Mouse (Mus musculus) cerebellum, adult 11-12 months (tissue): Measurements from ENCODE around the gene Otx2.

Experiments used
- DNase-seq: peaks from one replicate; pipeline ENCODE4 v3.0.0; 2022

Gene Otx2

GRCm38 (mm10) chr14:48673541-48673940 is at the start of gene Otx2:
Gene Otx2, minus strand, starts transcription at chr14:48673819.
- no peak for DNase-seq

GRCm38 (mm10) chr14:48722763-48723162 is 49.1 kb upstream of the Otx2 start:
- no peak for DNase-seq

DNA sequence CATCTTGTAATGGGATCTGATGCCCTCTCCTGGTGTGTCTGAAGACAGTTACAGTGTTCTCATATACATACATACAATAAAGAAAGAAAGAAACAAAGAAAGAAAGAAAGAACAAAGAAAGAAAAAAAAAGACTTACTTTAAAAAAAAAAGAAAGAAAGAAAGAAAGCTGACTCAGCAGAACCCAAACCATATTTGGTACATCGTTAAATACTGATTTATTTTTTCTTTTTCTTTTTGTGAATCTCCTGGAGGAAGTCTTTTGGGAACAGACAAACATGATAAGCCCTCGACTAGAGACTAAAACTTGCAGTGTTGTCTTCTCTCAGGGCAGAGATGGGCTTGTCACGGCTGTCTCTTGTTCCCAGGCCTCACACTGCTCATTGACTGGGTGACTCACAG is 45.7 kb upstream of the Otx2 start:
- DNase-seq = no peak

DNA sequence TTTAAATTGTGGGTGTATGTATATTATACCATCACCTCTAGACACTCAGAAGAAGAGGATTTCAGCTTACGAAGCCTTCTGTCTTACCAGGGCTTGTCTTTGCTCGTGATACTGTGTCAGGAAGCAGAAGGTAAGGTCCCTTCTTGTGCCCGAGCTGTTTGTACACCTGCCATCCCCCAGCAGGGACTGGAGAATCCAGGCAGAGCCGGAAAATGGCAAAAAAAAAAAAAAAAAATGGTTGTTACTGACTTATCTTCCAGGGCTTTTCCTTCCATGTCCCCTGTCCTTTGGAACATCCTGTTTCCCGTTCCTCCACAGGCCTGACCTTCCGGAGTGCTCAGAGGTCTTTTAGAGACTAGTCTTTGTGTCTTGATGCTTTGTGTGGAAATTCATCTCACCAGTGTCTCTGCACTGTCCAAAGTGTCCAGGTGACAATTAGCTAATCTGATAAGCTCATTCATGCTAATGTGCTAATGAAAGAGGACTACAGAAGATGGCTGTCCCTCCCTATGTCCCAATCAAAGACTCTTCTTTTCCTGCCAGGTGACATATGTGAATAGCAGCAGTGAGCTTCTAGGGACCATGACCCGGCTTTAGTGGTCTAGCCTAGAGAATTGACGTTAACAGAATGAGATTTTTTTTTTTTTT is 44.1 kb upstream of the Otx2 start:
- DNase-seq = peak; percentile 63

GRCm38 (mm10) chr14:48716456-48716855 is 42.8 kb upstream of the Otx2 start:
- no peak for DNase-seq

DNA sequence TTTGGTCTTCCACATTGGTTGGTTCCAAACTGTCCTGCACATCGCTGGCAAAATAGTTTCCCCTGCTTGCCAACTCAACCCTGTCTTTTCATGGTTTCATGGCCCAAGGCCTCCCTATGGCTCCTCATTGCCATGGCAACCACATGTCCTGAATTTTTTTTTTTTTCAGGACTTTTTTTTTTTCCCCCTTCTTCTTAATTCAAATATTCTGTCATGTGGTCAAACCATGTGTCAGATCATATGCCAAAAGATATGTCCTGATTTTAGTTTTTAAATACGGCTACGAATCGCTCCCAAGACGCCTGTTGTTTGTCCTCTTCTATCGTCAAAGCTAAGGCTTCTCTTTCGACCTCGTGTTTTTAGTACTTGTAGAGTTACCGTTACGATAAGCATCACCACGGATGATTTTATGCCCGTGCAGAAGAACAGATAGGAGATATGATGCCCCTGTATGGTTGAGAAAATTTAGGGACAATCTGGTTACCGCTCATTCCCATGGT is 37.3 kb upstream of the Otx2 start:
- DNase-seq = peak; percentile 54

DNA sequence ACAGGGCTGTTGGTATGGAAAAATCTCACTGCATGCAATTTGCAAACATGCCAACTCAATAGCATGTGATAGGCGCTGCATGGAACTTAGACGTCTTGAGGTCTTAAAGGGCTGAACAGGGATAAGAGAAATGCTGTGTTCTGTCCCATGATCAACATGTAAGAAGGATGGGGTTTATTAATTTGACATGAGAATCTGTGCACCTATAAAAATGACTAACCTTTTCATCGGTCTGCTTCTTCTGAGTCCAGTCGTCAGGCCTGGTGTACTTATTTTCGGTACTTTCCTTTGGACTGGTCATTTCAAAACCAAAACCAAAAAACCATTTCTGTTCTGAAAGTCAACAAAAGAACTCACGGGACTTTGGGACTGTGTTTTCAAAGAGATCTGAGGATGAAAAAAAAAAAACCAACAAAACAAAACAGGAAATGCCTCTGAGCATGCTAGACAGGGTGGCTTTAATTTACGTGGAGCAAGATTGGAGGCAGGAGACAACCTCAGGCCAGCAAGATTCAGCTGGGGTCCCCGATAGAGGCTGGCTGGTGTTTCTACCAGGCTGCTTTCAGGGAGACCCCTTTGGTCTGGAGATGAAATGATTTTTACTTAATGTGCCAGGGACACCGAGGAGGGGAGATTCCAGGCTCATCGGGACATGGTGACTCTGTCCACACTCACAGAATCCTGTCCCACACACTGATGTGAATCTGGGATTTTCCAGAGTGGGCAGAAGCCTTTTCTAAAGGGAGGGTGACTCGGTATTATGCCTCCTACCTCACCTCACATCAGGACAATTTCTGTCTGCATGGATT is 36.6 kb upstream of the Otx2 start:
- peak; percentile 18 for DNase-seq

DNA sequence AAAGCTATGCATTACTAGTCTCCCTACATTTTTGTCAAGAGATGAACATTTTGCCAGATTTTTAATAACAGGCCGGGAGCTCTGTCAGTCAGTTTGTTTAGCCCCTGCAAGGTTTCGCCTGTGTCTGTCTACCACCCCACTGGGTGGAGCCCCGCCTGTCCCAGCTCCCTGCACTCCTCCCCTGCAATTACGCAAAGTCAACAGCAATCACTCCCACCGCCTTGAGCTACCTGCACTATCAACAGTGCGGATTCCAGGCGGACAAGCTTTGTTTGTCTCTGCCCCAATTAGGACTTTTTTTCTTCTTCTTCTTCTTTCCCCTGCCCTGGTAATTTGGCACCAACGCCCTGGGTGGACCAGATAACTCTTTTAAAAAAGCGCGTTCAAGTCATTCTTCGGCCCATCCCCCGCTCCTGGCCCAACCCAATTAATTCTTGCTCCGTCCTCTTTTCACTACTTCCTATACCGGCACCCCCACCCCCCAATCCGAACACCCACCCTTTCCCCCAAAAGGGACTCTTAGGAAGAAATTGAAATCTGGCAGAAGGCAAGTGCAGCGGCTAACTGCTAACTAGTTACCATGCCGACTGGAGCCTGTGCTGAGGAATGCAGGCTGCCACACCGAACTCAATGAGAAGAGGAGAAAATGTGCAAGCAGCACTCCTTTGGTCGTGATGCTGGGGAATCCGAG is 35.9 kb upstream of the Otx2 start:
- peak; percentile 33 for DNase-seq

DNA sequence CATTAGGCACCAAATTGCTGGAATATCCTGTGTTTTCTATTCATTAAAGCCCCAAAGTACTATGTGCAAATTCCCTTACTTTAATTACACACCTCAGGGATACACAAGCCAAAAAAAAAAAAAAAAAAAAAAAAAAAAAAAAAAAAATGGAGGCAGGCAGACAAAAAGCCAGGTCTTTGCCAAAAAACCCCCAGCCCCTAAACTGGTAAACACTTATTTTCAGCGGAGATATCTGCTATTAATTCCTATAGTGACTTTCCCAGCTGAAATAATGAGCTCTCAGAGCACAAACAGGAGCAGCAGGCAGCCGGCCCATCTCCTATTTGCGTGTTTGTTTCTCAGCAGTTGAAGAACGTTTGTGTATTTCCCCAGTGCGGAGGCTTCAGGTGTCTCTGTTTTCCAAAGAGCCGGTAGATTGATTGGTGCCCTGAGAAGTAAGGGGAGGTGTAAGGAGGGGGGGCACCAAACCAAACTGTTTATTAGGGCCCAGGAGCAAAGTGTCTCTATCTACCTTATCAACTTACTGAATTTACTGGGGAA is 34.3 kb upstream of the Otx2 start:
- DNase-seq = no peak

- no peak for DNase-seq
Observed at GRCm38 (mm10) chr14:48707391-48707790, 33.8 kb upstream of the Otx2 start.

DNA sequence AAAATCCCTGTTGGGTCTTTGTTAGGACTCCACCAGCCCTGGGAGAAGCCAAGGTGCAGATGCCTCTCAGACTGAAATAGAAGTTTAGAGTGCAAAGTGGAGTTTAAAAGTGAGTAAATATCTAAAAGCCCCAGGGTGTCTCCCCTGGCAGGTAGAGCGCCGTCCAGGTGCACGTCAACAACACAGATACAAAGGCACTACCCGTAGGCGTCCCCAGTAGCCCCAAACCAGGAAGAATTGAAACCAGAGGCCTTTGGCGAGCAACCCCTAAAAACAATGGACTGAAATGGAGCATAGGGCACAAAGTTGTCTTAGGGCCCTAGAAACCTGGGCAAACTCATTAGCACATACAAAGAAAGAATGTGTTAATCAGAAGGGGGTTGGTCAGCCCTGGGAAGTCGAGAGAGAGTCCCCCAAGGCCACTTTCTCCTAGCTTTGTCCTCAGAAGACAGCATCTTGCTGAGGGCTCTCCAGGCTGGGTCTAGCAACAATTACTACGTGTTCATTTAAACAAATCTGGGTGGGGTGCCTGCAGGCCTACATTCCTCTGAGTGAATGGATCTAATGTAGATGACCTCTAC is 27.3 kb upstream of the Otx2 start:
- DNase-seq = no peak

GRCm38 (mm10) chr14:48679590-48679989 is 6.0 kb upstream of the Otx2 start:
- no peak for DNase-seq

DNA sequence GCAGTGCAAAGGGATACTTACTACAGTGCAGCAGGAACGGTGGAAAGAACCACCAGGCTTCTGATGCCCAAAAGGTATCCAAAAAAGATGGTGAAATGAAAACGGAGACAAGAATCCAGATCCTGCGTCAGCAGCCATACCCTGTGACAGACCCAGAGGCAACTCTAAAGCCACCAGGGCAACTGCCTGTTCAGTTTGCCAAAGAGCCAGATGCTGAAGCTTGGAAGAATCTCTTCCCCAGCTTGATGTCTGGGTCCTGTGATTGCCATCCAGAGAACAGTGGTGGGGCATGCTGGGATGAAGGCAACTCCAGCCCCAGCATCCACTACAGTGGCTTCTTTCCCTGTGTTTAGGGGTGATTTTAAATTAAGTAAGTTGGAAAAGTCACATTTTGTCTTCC is 5.1 kb upstream of the Otx2 start:
- no peak for DNase-seq

DNA sequence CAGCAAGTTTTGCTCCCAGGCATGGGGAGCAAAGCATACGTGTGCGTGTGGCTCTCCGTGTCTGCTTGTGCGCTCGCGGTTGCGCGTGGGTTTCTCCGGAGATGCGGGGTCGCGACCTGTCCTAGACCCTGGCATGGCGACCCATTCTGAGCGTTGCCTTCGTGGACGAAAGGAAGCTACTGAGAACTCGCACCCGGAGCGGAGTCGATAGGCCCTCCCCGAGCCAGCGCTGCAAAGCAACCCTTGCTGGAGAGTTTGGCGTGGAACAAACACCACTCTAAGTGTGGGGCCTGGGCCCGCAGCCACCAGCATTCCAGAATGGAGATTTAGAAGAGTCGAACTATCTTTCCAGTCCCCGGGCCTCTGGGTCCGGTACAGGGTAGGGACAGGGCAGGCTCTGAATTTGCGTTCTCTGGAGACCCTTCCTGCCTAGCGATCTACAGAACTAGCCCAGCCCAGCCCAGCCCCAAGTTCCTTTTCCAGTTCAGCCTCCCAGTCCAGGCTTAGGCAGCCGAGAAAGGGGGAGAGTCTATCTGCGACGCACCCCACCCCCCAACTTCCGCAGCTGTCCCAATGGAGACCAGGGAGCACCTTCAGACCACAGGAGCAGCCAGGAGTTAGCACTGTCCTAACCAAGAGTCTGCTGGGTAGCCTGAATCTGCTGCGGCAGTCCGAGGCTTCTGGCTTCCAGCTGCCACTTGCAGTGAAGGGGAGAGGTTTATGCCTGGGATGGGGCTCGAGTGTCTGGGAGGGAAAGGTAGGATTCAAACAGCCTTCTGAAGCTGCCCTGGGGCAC is 615 bp upstream of the Otx2 start:
- no peak for DNase-seq

- no peak for DNase-seq
Observed at GRCm38 (mm10) chr14:48672611-48673176, 925 bp downstream of the Otx2 start.

GRCm38 (mm10) chr14:48671480-48672240 is 2.0 kb downstream of the Otx2 start:
- DNase-seq = no peak

DNA sequence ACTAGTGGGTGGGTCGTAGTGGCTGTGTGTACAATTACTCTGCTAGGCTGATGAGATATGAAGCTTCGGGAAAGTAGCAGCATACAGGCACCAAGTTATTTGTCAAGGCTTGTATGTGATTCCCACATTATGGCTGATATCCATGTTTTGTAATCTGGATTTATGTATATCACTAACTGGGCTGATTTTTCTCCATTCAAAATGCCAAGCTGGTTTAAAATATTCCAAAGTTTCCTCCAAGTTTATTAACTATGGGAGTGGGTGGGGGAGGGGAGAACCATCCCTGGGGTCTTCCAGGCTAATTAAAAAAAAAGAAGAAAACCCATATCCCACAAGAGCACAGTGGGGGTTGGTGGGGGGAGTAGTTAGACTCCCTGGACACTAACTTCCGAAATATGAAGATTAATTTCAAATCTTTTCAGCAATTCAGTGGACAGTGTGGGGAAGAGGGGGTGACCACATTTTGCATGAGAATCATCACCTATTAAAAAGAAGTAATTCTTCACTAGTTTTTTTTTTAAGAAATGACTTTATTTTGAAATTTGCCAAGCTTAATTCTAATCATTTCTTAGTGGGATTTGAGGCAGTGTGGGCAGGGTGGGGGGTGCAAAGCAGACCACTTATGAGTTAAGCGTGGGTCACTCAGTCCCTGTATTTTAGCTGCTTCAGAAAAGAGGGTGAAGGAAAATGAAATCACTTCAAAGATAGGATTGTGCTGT is 2.7 kb downstream of the Otx2 start:
- no peak for DNase-seq

DNA sequence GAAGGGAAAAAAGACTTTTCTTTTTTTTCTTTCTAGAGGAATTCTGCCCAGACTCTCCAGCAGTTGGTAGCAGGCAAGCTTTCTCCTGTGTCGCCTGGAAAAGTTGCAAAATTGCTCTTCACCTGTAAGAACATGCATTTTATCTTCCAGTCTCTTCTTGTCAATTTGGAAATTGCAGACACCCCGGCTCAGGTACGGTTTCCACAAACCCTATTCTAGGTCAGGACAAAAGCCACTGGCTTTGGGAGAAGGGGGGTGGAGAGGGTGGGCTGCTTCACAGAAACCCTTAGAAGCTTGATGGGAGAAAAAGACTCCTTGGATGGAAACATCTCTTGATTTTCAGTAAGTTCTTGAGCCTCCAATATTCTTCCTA is 3.4 kb downstream of the Otx2 start:
- no peak for DNase-seq

DNA sequence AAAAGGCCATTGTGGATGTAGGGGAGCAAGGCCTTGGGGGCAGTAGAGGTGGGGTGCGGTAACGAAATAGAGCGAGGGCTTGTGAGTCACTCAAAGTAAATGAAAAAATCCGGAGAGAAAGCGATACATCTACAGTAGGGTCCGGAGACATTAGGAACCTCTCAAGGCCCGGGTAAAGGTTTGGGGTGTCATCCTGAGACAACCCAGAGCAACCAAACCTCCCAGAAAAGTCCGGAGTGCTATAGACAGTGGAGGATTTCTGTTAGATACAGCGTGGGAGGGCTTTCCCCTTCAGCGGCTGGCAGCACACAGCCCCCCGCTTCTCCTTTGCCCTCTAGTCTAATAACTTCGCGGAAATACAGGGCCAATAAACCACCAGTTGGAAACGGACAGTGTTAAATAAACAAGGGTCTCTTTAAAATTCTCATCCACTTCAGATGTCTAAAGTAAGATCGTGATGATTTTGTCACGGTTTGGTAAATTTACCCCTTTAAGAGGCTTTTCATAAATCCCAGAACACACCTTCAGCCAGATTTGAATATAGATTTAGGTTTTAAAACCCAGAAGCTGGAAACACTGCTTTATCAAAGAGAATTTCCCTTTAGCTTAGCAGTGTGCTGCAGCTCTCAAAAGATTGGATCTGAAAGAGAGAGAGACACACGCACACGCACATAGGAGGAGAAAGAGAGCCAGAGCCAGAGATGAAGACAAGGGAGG is 3.9 kb downstream of the Otx2 start:
- no peak for DNase-seq
